Mouse (Mus musculus): ENCODE results near the gene Ube2l3.

Gene Ube2l3

GRCm38 (mm10) chr16:17148084-17148483 is 54.4 kb downstream of the Ube2l3 start:
- no peak for DNase-seq (ENCODE audit: extremely low read depth, low read depth, low spot score)

DNA sequence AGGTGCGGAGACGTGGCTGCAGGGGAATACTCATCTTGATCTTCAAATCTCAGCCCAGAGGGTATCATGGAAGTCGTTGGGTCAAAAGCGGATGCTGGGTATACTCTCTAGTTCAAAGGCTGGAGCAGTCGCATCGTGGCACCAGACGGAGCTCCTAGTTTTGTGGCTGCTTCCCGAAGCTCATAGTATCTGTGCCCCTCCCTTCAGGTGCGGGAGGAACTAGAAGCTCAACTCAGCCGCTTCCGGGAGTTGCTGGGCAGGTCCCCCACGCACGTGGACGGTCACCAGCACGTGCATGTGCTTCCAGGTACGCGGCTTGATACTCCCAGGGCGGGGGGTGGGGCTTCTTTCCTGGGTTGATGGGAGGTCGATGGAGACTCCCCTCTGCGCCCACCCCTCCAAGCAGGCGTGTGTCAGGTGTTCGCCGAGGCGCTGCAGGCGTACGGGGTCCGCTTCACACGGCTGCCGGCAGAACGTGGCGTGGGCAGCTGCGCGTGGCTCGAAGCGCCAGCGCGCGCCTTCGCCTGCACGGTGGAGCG is 55.0 kb downstream of the Ube2l3 start:
- no peak for DNase-seq (ENCODE audit: extremely low read depth, low read depth, low spot score)

DNA sequence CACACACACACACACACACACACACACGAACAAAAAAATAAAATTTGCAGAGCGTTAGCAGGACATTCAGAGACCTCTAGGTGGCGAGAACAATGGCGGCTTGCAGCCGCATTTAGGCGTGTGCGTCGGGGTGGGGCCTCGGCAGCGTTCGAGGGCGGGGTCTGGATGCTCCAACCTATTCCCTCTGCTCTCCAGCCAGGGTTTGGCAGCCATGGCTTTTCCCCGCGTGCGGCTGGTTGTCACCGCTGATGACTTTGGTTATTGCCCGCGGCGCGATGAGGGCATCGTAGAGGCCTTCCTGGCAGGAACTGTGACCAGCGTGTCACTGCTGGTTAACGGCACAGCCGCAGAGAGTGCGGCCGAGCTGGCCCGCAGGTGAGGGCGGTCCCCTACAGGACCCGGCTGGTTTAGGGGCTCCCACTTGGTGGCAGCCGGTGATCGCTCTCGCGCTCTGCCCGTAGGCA is 55.6 kb downstream of the Ube2l3 start, which contains the start of gene Ccdc116:
Gene Ccdc116 (minus strand): TSS at position 458 of the 464 bp plus-strand sequence.
- DNase-seq (ENCODE audit: extremely low read depth, low read depth, low spot score): no peak

DNA sequence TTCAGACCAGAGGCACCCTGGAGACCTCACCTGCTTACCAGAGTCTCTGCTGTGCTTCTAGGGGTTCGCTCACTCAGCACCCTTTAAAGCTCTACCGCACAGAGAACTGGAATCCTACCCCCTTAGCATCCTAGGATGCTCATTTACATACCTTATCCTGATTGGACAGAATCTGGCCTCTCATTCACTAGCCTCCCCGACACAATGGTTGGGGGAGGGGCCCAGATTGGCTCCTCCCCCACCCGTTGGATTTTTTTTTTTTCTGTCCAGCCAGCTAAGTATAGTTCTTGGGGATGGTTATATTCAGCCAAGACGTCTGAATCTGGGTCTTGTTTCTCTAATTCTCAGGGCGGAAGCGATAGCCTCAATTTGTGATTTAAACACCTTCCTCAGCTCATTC is 58.1 kb downstream of the Ube2l3 start, which contains the start of gene Ydjc:
Gene Ydjc (plus strand): TSS at position 283 of the 400 bp plus-strand sequence.
- DNase-seq (ENCODE audit: extremely low read depth, low read depth, low spot score): no peak

- DNase-seq (ENCODE audit: extremely low read depth, low read depth, low spot score): no peak
Observed at GRCm38 (mm10) chr16:17137355-17137754, 65.1 kb downstream of the Ube2l3 start.

DNA sequence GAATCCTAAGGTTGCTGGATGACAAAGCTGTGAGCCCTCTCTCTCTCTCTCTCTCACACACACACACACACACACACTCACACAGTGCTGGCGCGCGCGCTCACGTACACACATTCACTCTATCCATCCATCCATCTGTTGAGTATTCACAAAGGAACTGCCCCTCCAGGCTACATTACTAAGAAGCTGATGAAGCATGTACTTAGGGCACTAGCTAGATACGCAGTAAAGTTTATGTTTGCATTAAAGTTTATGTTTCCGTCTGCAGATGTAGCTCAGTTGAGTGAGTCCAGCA is 69.6 kb downstream of the Ube2l3 start:
- DNase-seq (ENCODE audit: extremely low read depth, low read depth, low spot score): no peak

DNA sequence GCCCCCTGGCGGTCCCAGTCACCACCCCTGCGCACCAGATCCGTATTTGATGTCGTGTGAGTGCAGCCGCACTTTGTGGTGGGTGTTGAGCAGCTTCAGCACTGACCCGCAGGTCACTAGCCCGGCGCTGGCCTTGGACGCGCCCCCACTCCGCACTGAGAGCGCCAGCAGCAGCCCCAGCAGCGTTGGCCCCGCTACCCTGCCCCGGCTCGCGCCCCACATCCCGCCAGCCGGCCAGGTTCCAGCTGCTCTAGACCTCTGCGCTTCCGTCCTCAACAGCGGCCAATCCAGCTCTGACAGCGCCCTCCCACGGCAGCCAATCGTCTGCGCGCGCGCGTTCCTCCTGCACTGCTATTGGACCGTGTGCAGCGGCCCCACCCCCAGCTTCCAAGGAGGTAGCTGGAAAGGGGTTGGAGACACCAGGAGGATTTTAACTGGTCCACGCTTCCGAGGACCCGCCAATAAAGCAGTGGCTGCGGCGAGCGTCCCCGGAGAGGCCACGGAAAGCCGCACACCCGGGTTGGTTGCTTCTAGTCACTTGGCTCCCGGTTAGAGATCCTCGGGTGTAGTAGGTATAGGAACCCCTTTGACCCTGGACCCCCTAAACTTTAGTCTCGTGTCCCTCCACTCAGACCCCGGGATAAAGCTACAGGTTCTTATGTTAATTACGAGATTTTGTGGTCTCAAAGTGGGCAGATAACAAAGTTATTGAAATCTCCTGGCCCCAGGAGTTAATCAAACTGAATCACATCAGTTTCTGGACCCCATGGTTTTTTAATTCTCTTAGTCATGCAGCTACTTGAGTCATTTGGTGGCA is 70.2 kb downstream of the Ube2l3 start, which contains the start of gene Sdf2l1:
Gene Sdf2l1 (minus strand): TSS at position 295 of the 817 bp plus-strand sequence.
- no peak for DNase-seq (ENCODE audit: extremely low read depth, low read depth, low spot score)

DNA sequence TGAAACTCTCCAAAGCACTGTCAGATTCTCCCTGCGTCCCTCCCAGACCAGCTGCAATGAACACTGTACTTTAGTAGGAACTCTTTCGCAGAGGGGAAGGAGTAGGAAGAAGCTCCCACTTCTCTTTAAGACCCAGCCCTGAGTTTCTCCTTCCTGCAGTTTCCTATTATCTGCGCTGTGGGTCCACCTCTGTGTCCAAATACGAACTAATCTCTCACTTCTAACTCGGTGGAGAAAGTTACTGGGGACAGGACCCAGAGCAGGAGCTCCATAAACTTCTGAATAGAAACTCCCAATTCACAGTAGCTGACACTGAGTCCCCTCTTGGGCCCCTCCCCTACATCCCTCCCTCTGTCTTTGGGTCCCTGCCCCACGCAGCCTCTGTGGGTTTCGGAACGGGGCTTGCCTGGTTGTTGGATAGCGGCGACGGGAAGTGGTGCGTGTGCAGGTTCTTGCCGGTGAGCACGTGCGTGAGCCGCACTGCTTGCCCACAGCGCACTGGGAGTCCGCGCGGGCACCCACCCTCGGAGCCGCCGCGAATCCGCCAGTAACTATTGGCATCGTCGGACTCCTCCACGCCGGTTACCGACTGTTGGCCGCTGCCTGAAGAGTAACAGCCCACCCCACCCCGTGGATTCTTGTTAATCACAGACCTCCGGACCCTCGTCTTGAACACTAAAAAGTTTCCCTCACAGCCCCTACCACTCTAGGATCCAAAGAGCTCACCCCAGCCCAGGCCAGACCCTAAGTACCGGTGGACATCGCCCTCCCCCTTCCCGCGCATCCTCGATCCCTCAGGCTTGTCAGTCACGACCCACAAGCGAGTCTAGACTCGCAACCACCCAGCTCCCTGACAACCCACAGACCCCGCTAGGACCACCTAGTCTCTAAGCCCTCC is 71.0 kb downstream of the Ube2l3 start:
- DNase-seq (ENCODE audit: extremely low read depth, low read depth, low spot score): no peak

DNA sequence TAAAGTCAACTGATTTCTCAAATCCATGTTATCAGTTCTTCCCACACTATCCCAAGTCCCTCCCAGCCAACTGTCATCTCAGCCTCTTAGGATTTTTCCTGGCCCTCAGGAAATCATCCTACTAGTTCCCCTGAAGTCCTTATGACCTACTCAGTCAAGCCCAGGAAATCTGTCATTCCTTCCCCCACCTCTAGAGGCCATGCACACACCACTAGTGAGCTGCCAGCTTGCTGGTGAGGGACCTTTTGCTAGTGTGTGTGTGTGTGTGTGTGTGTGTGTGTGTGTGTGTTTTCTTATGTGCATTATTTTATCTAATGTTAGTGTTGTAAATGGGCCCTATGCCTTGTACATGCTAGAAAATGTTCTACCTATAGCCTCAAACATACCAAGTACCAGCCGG is 75.2 kb downstream of the Ube2l3 start:
- DNase-seq (ENCODE audit: extremely low read depth, low read depth, low spot score): no peak

DNA sequence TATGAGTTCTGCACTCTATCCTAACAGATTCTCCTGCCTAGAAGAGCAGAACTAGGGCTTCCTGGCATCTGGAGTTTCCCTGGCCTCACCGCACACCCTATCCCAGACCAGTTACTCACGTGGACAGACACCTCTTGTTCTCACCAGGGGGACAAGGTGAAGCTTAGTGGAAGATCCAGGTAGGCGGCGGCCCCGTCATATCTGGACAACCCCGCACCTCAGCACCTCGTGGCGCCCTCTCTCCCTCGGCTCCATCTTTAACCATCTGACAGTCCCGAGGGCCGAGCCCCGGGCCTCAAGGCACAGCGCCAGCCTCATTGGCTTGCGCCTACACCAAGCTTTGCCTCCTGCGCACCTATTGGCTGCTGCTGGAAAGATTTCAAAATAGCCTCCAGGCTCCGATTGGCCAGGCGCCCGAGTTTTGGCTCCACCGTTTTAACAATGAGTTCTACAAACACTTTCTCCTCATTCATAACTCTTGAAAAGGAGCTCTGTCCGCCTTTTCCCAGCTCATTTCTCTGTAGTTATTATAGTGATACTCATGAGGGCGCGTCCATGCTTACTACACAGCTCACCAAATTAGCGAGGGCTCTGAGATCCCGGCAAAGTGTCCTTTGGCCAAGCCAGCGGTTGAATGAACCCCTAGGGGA is 77.5 kb downstream of the Ube2l3 start, which contains the start of gene 2610318N02Rik:
Gene 2610318N02Rik (minus strand): TSS at position 297 of the 650 bp plus-strand sequence.
- no peak for DNase-seq (ENCODE audit: extremely low read depth, low read depth, low spot score)

DNA sequence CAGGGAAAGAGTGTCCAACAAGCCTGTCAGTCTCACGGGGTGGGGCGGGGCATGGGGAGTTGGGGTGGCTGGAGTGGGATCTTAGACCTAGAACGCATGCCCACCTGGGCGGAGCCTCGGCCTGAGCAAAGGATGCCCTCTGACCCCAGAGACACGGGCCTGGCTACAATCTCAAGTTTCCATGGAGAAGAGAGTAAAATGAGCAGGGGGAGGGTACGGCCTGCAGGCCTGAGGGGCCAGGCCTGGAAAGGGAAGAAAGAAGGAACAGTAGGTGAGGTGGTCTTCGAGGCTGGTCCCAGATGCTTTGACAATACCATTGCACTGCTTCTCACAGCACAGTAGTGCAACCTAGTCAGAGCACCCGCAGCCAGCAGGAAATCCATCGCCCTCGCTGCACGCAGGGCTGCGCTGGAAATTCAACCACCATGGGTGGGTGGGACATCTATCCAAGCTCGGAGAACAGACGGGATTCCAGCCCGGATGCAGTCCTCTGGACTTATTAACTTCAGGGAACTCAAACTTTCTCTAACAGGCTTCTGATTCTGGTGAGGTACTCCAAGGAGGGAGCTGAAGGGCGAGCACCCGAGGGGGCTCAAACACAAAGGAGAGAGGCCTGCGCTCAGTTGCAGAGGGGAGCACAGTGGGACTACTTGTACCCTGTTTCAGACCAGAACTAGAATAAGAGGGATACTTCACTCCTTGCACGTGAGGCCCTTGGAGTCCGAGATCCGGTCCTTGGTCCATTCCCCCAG is 78.2 kb downstream of the Ube2l3 start:
- no peak for DNase-seq (ENCODE audit: extremely low read depth, low read depth, low spot score)

GRCm38 (mm10) chr16:17121569-17121968 is 80.9 kb downstream of the Ube2l3 start:
- DNase-seq (ENCODE audit: extremely low read depth, low read depth, low spot score): no peak

- DNase-seq (ENCODE audit: extremely low read depth, low read depth, low spot score): no peak
Observed at GRCm38 (mm10) chr16:17117309-17117799, 85.1 kb downstream of the Ube2l3 start.

GRCm38 (mm10) chr16:17110771-17111743 is 91.4 kb downstream of the Ube2l3 start, which contains the start of gene Ppil2:
Gene Ppil2 (minus strand): TSS chr16:17111257.
- no peak for DNase-seq (ENCODE audit: extremely low read depth, low read depth, low spot score)

DNA sequence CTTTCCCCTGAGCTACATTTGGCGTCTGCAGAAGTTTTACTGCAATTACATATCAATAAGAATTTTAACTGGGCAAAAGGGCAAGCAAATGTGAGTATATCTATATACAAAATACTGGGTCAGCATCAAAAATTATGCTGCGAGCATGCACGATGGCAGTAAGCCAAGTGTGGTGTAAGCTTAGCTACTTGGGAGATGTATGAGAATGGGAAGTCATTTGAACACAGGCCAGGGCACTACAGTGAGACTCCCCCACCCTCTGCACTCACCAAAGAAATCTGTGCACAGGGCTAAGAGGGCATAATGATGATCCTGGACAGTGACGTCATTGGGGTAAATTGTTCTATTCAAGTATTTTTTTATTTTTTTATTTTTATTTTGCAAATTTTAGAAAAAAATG is 97.8 kb downstream of the Ube2l3 start:
- no peak for DNase-seq (ENCODE audit: extremely low read depth, low read depth, low spot score)

GRCm38 (mm10) chr16:17102630-17103220 is 99.7 kb downstream of the Ube2l3 start:
- no peak for DNase-seq (ENCODE audit: extremely low read depth, low read depth, low spot score)
